ENCODE assay signal across 10 mouse cellular contexts in genomic region chr4:106330371-106330819, GRCm38 (mm10). TPM values are rescaled to one million over a fixed set of nuclear protein-coding genes. Genes with fewer than 3 reads are reported as not detected.
DNase-seq lines count a peak whose midpoint lies in the region; ATAC-seq and TF ChIP-seq lines count a peak whose summit lies in the region.
"Had no signal": no experiment of that assay in that cellular context is flagged by ENCODE, and none has a peak within 500 bp of the region (broad histone marks: within the 10 kb centered on the region; RNA-seq: fewer than 3 reads in every experiment).

No protein-coding gene starts in this region.

- H3K9me3 ChIP-seq in kidney, postnatal 0 days (replicated peaks; ENCODE audit: low read length), result no peaks in the 10 kb centered on the region
- H3K9me3 ChIP-seq in stomach, postnatal 0 days (ENCODE audit: control insufficient read depth, low read length), result no peaks in the 10 kb centered on the region

- TF ChIP-seq CTCF in kidney, postnatal 0 days (IDR thresholded peaks at IDR 0.05; ENCODE audit: low read depth), result no peak
- no peak for TF ChIP-seq CTCF in stomach, postnatal 0 days (IDR thresholded peaks at IDR 0.05; ENCODE audit: low read depth)

- ATAC-seq in kidney, postnatal 0 days (replicated peaks; ENCODE audit: low FRiP score, low read depth), result peak; percentile 63; the same call in 1 of the 2 replicates
- no peak for ATAC-seq in stomach, postnatal 0 days (ENCODE audit: low FRiP score, low TSS enrichment)

- H3K27me3 ChIP-seq in kidney, postnatal 0 days (ENCODE audit: insufficient read depth, low read length), result no peaks in the 10 kb centered on the region
- H3K27me3 ChIP-seq in stomach, postnatal 0 days (ENCODE audit: control insufficient read depth, insufficient read depth, low read length), result no peaks in the 10 kb centered on the region

- H3K9ac ChIP-seq in kidney, postnatal 0 days (ENCODE audit: low read depth, low read length), result no peak overlapping the region
- no peak overlapping the region for H3K9ac ChIP-seq in stomach, postnatal 0 days (ENCODE audit: low read length)

- H3K4me3 ChIP-seq in kidney, postnatal 0 days (replicated peaks; ENCODE audit: low read depth, low read length), result no peak overlapping the region
- no peak overlapping the region for H3K4me3 ChIP-seq in stomach, postnatal 0 days (ENCODE audit: low read depth, low read length)

- peak overlapping the region; percentile 36; the same call in 1 of the 2 replicates for H3K27ac ChIP-seq in kidney, postnatal 0 days
- H3K27ac ChIP-seq in stomach, postnatal 0 days (replicated peaks), result no peak overlapping the region
- H3K27ac ChIP-seq: macrophage had no signal

- peaks cover 9% of the 10 kb centered on the region; the same call in 1 of the 2 replicates for H3K4me1 ChIP-seq in kidney, postnatal 0 days (replicated peaks; ENCODE audit: insufficient read depth, low read length)
- no peaks in the 10 kb centered on the region for H3K4me1 ChIP-seq in stomach, postnatal 0 days (replicated peaks; ENCODE audit: control insufficient read depth, insufficient read depth)

- H3K36me3 ChIP-seq in kidney, postnatal 0 days (ENCODE audit: insufficient read depth, low read length), result 0 out of 2 replicates have a peak, but pooled peaks cover 3% of the 10 kb centered on the region
- no peaks in the 10 kb centered on the region for H3K36me3 ChIP-seq in stomach, postnatal 0 days (ENCODE audit: control insufficient read depth, insufficient read depth, low read length)

- H3K4me2 ChIP-seq in kidney, postnatal 0 days (ENCODE audit: low read length), result no peak overlapping the region
- no peak overlapping the region for H3K4me2 ChIP-seq in stomach, postnatal 0 days (replicated peaks; ENCODE audit: low read depth)

- no peak for TF ChIP-seq EP300 in stomach, postnatal 0 days (optimal IDR thresholded peaks at IDR 0.05)

- WGBS in kidney, postnatal 0 days, result 48% methylated on average over 5 of the region's 5 CpGs
- WGBS in stomach, postnatal 0 days, result 54% methylated on average over 5 of the region's 5 CpGs

- DNase-seq in kidney, adult 18-20 months, result peak; percentile 38
- DNase-seq in kidney, postnatal 10 days, result no peak
- DNase-seq in Muller cell, postnatal 12 days (ENCODE audit: inconsistent ontology term), result peak; percentile 72
- peak; percentile 16 for DNase-seq in embryo, embryonic 11.5 days (ENCODE audit: low read depth, low spot score)
- peak; percentile 78 for DNase-seq in kidney, postnatal 0 days (ENCODE audit: low spot score)
- no peak for DNase-seq in stomach, postnatal 0 days (ENCODE audit: low spot score)
- DNase-seq in adrenal gland, postnatal 10 days, result no peak
- no peak for DNase-seq in ovary, postnatal 36 days (ENCODE audit: low spot score)
- DNase-seq: cerebellum, adult 9-10 months had no signal

RNA-seq across cellular contexts. Expression of gene Usp24, which starts 14.4 kb away (rescaled TPM):
- 10.4 and 12.2 TPM in 2 replicates for polyA plus RNA-seq in kidney, postnatal 0 days (2015; fragmentation: Nextera tagmentation; extraction: Ambion mirVana)
- polyA plus RNA-seq in stomach, postnatal 0 days (2015; fragmentation: Nextera tagmentation; extraction: Ambion mirVana), result 6.7 and 6.8 TPM in 2 replicates
- 10 to 100 TPM; 31.0 to 43.6 TPM for total RNA-seq in adrenal gland, postnatal 10 days (2021)

Comparison
In these comparisons a context has a peak if more than half of its experiments do, and no peak if none do; other contexts are left out.
1. DNase-seq: peak in kidney, adult 18-20 months (single experiment), Muller cell, postnatal 12 days (single experiment), embryo, embryonic 11.5 days (single experiment) and kidney, postnatal 0 days (single experiment); none in kidney, postnatal 10 days (single experiment), stomach, postnatal 0 days (single experiment), adrenal gland, postnatal 10 days (single experiment) and ovary, postnatal 36 days (single experiment).